Mouse (Mus musculus): ENCODE measurements around the gene Mrps35.

- TF ChIP-seq CTCF (IDR thresholded peaks at IDR 0.05; ENCODE audit: control insufficient read depth, insufficient read depth, insufficient read length) (no peak), USF1 (IDR thresholded peaks at IDR 0.05; ENCODE audit: low read depth) (no peak), CEBPB (IDR thresholded peaks at IDR 0.05; ENCODE audit: low read depth) (no peak), MYOG (IDR thresholded peaks at IDR 0.05; ENCODE audit: control insufficient read depth, extremely low read depth, insufficient read length) (no peak), MAX (IDR thresholded peaks at IDR 0.05) (no peak)
Measured at GRCm38 (mm10) chr6:147028396-147028795, 14.2 kb upstream of the Mrps35 start.
